Mouse (Mus musculus): ENCODE results near the gene Dctn3. TPM values are rescaled to one million over a fixed set of nuclear protein-coding genes. Genes with fewer than 3 reads are reported as not detected.
"Not testable (repeated sequence)": the region's sequence is repeated elsewhere in the genome, so short reads cannot be mapped to it uniquely, and the experiment has no call there.

Dctn3 gene
- polyA plus RNA-seq, 1 experiment from 2014 or later: 317 TPM

GRCm38 (mm10) chr4:41693511-41693910 is 29.5 kb downstream of the Dctn3 start:
- 4% methylated on average over 4 of the region's 4 CpGs for WGBS
- Histone ChIP-seq H3K4me3 (peak overlapping the region; percentile 17), H3K4me1 (replicated peaks) (peaks cover 14% of the 10 kb centered on the region), H3K4me2 (peak overlapping the region; percentile 48)
- not testable (repeated sequence) for H3K27ac ChIP-seq (replicated peaks); ATAC-seq (ENCODE audit: low read depth); H3K36me3 ChIP-seq; H3K9ac ChIP-seq; H3K27me3 ChIP-seq; H3K9me3 ChIP-seq

- not testable (repeated sequence) for H3K4me2 ChIP-seq; ATAC-seq (ENCODE audit: low read depth); H3K9ac ChIP-seq; H3K4me3 ChIP-seq; H3K27ac ChIP-seq (replicated peaks); H3K27me3 ChIP-seq; H3K36me3 ChIP-seq; H3K9me3 ChIP-seq
- peaks cover 22% of the 10 kb centered on the region for H3K4me1 ChIP-seq (replicated peaks)
- no CpG with 5 or more reads among the region's 4 CpGs for WGBS
Measured at GRCm38 (mm10) chr4:41690014-41690413, 33.0 kb downstream of the Dctn3 start.

GRCm38 (mm10) chr4:41688562-41688961 is 34.4 kb downstream of the Dctn3 start:
- peaks cover 26% of the 10 kb centered on the region for H3K4me1 ChIP-seq (replicated peaks)
- WGBS: 29% methylated on average over 1 of the region's 1 CpGs
- not testable (repeated sequence) for H3K9me3 ChIP-seq; H3K9ac ChIP-seq; H3K4me3 ChIP-seq; H3K36me3 ChIP-seq; ATAC-seq (ENCODE audit: low read depth); H3K4me2 ChIP-seq; H3K27me3 ChIP-seq
- peak overlapping the region; percentile 74; the same call in 1 of the 2 replicates for H3K27ac ChIP-seq (replicated peaks)

- H3K9me3 ChIP-seq; H3K27me3 ChIP-seq; H3K36me3 ChIP-seq; H3K9ac ChIP-seq; ATAC-seq (ENCODE audit: low read depth); H3K4me2 ChIP-seq; H3K4me3 ChIP-seq: not testable (repeated sequence)
- Histone ChIP-seq H3K4me1 (replicated peaks) (peaks cover 36% of the 10 kb centered on the region), H3K27ac (replicated peaks) (peak overlapping the region; percentile 52)
- 15% methylated on average over 9 of the region's 10 CpGs for WGBS
Measured at GRCm38 (mm10) chr4:41685882-41686492, 37.0 kb downstream of the Dctn3 start.

- Histone ChIP-seq H3K27ac (replicated peaks) (peak overlapping the region; percentile 65; the same call in 1 of the 2 replicates), H3K4me2 (peak overlapping the region; percentile 43), H3K4me1 (replicated peaks) (peaks cover 44% of the 10 kb centered on the region)
- H3K36me3 ChIP-seq, H3K9ac ChIP-seq, H3K27me3 ChIP-seq, H3K9me3 ChIP-seq, H3K4me3 ChIP-seq: not testable (repeated sequence)
- peak; percentile 20 for ATAC-seq (ENCODE audit: low read depth)
- 0% methylated on average over 11 of the region's 14 CpGs for WGBS
Measured at GRCm38 (mm10) chr4:41684931-41685453, 38.0 kb downstream of the Dctn3 start.

GRCm38 (mm10) chr4:41684131-41684930 is 38.6 kb downstream of the Dctn3 start:
- WGBS: 3% methylated on average over 23 of the region's 27 CpGs
- Histone ChIP-seq H3K4me3 (peak overlapping the region; percentile 10; the same call in 1 of the 2 replicates), H3K4me1 (replicated peaks) (peaks cover 51% of the 10 kb centered on the region), H3K27ac (replicated peaks) (peak overlapping the region; percentile 82), H3K4me2 (peak overlapping the region; percentile 43), H3K9ac (0 out of 2 replicates have a peak overlapping the region, but pooled peaks have one; percentile 41)
- not testable (repeated sequence) for H3K36me3 ChIP-seq, H3K9me3 ChIP-seq, H3K27me3 ChIP-seq
- ATAC-seq (ENCODE audit: low read depth): peak; percentile 36

- peak; percentile 17 for ATAC-seq (ENCODE audit: low read depth)
- H3K9me3 ChIP-seq, H3K9ac ChIP-seq, H3K27me3 ChIP-seq, H3K36me3 ChIP-seq: not testable (repeated sequence)
- Histone ChIP-seq H3K4me2 (peak overlapping the region; percentile 47), H3K27ac (replicated peaks) (peak overlapping the region; percentile 77; the same call in 1 of the 2 replicates), H3K4me3 (peak overlapping the region; percentile 21), H3K4me1 (replicated peaks) (peaks cover 53% of the 10 kb centered on the region)
- 3% methylated on average over 15 of the region's 27 CpGs for WGBS
Measured at GRCm38 (mm10) chr4:41683303-41683702, 39.7 kb downstream of the Dctn3 start.

GRCm38 (mm10) chr4:41682789-41683188 is 40.2 kb downstream of the Dctn3 start:
- H3K4me1 ChIP-seq (replicated peaks): peaks cover 58% of the 10 kb centered on the region
- H3K36me3 ChIP-seq: no peaks in the 10 kb centered on the region
- peak overlapping the region; percentile 77 for H3K27ac ChIP-seq (replicated peaks)
- no peaks in the 10 kb centered on the region for H3K27me3 ChIP-seq
- ATAC-seq (ENCODE audit: low read depth): no peak
- no peak overlapping the region for H3K4me3 ChIP-seq
- no peaks in the 10 kb centered on the region for H3K9me3 ChIP-seq
- H3K9ac ChIP-seq: peak overlapping the region; percentile 49
- 23% methylated on average over 6 of the region's 6 CpGs for WGBS
- peak overlapping the region; percentile 47 for H3K4me2 ChIP-seq

GRCm38 (mm10) chr4:41681947-41682346 is 41.0 kb downstream of the Dctn3 start:
- no peak for ATAC-seq (ENCODE audit: low read depth)
- Histone ChIP-seq H3K9ac (peak overlapping the region; percentile 49; the same call in 1 of the 2 replicates), H3K27me3 (no peaks in the 10 kb centered on the region), H3K4me1 (replicated peaks) (peaks cover 67% of the 10 kb centered on the region), H3K27ac (replicated peaks) (peak overlapping the region; percentile 77), H3K36me3 (no peaks in the 10 kb centered on the region), H3K9me3 (no peaks in the 10 kb centered on the region), H3K4me2 (no peak overlapping the region), H3K4me3 (no peak overlapping the region)
- 56% methylated on average over 10 of the region's 10 CpGs for WGBS

GRCm38 (mm10) chr4:41681176-41681575 is 41.8 kb downstream of the Dctn3 start:
- no peak for ATAC-seq (ENCODE audit: low read depth)
- WGBS: 61% methylated on average over 4 of the region's 4 CpGs
- no peak overlapping the region for H3K9ac ChIP-seq
- H3K4me2 ChIP-seq: no peak overlapping the region
- no peaks in the 10 kb centered on the region for H3K9me3 ChIP-seq
- no peaks in the 10 kb centered on the region for H3K36me3 ChIP-seq
- no peak overlapping the region for H3K27ac ChIP-seq (replicated peaks)
- H3K4me1 ChIP-seq (replicated peaks): peaks cover 70% of the 10 kb centered on the region
- no peaks in the 10 kb centered on the region for H3K27me3 ChIP-seq
- no peak overlapping the region for H3K4me3 ChIP-seq

- no peaks in the 10 kb centered on the region for H3K27me3 ChIP-seq
- peak overlapping the region; percentile 45; the same call in 1 of the 2 replicates for H3K9ac ChIP-seq
- H3K4me2 ChIP-seq: no peak overlapping the region
- H3K9me3 ChIP-seq: no peaks in the 10 kb centered on the region
- whole genome bisulfite sequencing: 44% methylated on average over 2 of the region's 2 CpGs
- peak overlapping the region; percentile 65 for H3K27ac ChIP-seq (replicated peaks)
- no peak for ATAC-seq (ENCODE audit: low read depth)
- peaks cover 83% of the 10 kb centered on the region for H3K4me1 ChIP-seq (replicated peaks)
- no peak overlapping the region for H3K4me3 ChIP-seq
- no peaks in the 10 kb centered on the region for H3K36me3 ChIP-seq
Measured at GRCm38 (mm10) chr4:41679291-41679690, 43.7 kb downstream of the Dctn3 start.

- H3K4me1 ChIP-seq (replicated peaks): peaks cover 84% of the 10 kb centered on the region
- no peak overlapping the region for H3K4me3 ChIP-seq
- WGBS: 77% methylated on average over 6 of the region's 6 CpGs
- no peaks in the 10 kb centered on the region for H3K9me3 ChIP-seq
- no peaks in the 10 kb centered on the region for H3K36me3 ChIP-seq
- peak overlapping the region; percentile 65; the same call in 1 of the 2 replicates for H3K27ac ChIP-seq (replicated peaks)
- no peaks in the 10 kb centered on the region for H3K27me3 ChIP-seq
- no peak overlapping the region for H3K4me2 ChIP-seq
- no peak for ATAC-seq (ENCODE audit: low read depth)
- peak overlapping the region; percentile 45; the same call in 1 of the 2 replicates for H3K9ac ChIP-seq
Measured at GRCm38 (mm10) chr4:41678863-41679262, 44.1 kb downstream of the Dctn3 start.

Measured in neural tube, embryonic 13.5 days (tissue).